Mouse (Mus musculus) common myeloid progenitor, adult 5-6 weeks (primary cell): ENCODE data around the gene Clcc1. TPM values are rescaled to one million over a fixed set of nuclear protein-coding genes. Genes with fewer than 3 reads are reported as not detected.
A peak's percentile ranks its signal among the peaks of the same experiment; 100 is the strongest.
"Not testable (repeated sequence)": the region's sequence is repeated elsewhere in the genome, so short reads cannot be mapped to it uniquely, and the experiment has no call there.

Source experiments
- ATAC-seq: replicated peaks from 2 replicates; pipeline ENCODE4 v1.8.0; 2016; ENCODE audit warnings: low read depth, mild to moderate bottlenecking, moderate TSS enrichment, inconsistent platforms; ENCODE audit not compliant: poor library complexity, severe bottlenecking
- total RNA-seq: library from RNA; stranded (forward); fragments of 200-1000, 187-1606 nt; gene quantifications from 2 replicates; pipeline ENCODE4 v1.2.3, GENCODE M21; 2017

Gene Clcc1
- 87.6 and 91.5 TPM in 2 replicates for total RNA-seq

DNA sequence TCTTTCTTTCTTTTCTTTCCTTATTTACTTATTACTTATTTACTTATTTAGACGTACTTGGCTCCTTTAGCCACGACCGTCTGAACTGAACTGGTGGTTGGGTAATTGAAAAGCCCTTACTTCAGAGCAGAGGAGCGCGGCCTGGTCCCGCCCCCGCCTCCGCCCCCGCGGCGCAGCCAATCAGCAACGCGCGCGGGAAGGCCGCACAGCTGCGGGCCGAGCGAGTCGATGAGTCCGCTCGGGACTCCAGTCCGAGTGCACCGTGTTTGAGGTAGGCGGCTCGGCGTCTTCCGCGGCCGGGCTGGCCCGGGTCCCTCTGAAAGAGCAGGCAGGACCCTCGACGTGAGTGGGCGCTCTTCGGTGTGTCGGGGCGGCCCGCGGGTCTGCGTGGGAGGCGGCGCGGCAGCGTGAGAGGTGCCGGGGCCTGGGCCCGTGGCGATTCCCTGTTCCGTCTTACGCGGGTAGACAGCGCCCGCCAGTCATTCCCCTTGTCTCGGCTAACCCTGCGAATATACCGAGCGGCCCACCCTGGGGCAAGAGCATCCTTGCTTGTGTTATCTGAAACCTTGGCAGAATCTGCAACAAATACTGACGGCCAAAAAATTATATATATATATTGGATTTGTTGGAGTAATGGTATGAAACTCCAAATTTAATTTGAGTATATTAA lies at the start of gene Clcc1:
TSS of gene Clcc1 (plus strand) at position 204 of the 670 bp plus-strand sequence.
- ATAC-seq: peak; percentile 92

DNA sequence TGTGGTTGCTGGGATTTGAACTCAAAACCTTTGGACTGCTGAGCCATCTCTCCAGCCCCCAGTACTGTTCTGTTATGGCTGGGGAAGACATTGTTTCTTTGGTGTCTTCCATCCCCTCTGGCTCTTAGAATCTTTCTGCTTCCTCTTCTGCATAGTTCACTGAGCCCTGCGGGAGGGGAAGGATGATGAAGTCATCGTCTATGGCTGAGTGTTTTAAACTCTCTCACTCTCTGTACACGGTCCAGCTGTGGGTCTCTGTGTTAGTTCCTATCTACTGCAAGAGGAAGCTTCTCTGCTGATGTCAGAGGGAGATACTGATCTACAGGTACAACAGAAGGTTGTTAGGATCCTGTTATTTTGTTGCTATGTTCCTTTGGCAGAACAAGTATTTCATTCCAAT lies 44.8 kb upstream of the Clcc1 start:
- ATAC-seq: 0 out of 2 replicates have a peak, but pooled peaks have one; percentile 36

DNA sequence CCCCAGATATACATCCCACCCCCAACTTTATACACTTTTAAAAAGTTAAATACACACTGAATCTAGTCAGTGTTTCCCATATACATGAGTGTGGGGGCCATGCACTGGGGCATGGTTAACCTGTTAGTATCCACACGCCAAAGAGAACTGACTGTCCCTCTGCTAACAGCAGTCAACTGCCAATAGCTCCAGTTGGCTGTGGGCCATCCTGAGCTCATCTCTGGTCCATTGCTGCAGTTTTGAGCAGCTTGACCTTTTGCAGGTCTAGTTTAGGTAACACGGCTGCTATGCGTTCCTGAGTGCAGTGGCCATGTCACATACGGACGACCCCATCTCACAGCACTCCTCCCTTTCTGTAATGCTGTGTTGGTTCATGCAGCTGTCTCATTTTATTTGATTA lies 19.0 kb upstream of the Clcc1 start:
- ATAC-seq: no peak

DNA sequence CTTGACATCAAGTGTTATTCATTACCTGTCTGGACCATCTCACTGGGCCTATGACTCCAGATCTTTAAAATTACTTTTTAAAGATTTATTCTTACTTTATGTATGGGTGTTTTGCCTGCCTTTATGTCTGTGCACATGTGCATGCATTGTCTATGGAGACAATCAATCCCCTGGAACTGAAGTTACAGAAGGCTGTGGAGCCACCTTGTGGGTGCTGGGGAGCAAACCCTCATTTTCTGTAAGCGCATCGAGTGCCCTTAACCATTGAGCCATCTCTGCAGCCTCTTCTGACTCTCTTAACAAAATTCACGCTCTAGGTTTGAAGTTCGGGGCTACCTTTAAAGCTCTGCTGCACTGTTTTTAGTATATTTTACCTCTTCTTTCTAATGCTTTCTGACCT lies 14.3 kb upstream of the Clcc1 start:
- peak; percentile 76 for ATAC-seq

DNA sequence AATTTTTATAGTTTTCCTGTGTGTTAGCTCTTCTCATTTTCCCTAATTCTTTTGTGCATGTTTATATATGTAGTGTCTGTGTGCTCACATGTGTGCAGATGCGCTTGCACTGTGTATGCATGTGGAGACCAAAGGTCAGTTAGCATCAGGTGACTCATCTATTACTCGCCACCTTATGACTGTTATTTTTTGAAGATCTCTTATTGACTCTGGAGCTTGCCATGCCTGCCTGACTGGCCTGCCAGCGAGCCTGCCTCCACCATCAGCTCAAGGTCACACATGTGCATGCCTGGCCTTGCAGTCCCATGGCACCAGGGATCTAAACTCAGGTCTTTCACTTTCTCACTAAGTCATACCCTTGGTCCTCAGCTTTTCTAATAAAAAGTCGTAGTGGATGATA lies 12.7 kb upstream of the Clcc1 start:
- ATAC-seq: no peak

DNA sequence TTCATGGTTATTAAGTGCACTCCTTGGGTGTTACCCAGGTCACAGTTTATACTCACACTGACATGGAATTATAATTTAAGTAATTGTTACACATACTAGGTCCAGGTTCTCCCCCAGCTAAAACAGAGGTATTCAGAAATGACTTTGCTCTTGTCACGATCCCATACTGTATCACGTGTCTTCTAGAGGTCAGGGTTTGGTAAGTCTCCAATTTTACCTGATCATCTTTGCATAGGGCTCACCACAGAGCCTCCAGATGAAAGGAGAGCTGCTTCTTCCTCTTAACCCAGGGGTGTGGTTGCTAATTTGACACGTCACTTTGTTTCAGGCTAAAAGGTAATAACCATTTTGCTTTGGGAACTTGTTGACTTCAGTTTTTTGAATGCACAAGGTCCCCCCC lies 8.9 kb upstream of the Clcc1 start:
- no peak for ATAC-seq

DNA sequence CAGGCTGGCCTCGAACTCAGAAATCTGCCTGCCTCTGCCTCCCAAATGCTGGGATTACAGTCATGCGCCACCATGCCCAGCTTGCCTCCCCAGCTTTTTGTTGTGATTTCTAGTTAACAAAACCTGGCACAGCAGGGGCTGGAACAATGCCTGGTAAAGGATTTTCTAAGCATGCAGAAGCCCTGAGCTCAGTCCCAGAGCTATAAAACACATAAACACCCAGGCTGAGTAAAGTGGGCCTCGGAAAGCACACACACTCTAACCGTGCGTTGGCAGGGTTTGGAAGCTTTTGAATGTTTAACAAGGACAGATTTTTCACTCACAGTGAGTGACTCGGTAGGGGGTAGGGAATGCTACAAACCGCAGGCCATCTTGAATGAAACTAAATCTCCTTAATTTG lies 7.7 kb upstream of the Clcc1 start:
- no peak for ATAC-seq

DNA sequence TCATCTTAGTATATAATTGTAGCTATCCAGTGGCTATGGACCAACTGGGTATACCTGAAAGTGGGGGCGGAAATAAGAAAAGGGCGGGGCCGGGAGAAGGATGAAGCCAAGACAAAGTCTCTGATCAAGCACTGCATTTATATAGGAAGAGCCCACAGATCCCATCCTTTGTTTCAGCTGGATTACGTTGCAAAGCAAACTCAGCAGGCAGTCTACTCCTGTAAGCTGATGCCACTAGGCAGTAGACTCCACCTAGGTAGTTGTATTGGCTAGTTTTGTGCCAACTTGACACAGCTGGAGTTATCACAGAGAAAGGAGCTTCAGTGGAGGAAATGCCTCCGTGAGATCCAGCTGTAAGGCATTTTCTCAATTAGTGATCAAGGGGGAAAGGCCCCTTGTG lies 6.0 kb upstream of the Clcc1 start:
- ATAC-seq: not testable (repeated sequence)

DNA sequence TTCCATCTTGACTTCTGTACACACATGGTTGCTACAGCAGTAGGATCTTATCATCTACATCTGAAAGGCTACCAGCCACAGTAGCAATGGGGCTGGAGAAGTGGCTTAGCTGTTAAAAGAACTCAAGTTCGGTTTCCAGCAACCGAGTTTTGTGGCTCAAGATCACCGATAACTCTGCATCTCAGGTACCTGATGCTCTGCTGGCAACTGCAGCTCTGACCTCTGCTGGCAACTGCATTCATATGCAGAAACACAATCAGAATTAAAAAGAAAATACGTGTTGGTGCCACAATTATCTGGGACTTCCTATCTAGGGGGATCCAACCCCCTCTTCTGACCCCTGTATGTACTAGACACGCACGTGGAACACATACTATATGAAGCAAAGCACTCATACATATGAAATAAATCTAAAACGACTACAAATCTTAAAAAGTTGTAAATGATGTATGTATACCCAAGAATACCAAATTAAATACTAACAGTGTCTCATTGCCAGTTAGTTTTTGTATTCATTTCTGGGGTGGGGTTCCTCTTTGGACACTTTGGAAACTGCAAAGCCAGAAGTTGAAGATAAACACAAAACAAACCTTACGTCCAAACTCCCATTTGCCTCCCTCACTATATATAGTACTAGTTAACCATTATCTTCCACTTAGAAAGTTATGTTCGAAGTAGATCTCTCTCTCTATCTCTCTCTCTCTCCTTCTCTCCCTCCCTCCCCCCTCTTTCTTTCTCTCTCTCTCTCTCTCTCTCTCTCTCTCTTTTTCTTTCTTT lies 659 bp upstream of the Clcc1 start:
- ATAC-seq: peak; percentile 31; the same call in 1 of the 2 replicates

DNA sequence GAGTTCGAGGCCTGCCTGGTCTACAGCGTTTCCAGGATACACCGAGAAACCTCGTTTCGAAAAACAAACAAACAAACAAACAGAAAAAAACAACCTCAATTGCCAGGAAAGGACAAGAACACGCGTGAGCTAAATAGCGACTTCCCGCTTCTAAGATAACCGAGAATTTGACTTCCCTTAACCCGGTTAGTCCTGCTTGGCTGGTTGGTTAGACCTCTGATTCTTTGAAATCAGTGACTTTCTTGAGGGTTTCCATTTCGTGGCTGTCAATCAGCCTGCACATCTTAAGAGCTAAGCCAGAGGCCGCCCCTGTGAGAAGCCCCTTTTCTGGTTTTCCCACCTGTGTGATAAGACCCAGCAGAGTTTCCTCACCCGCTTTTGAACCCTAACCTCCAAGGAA lies 853 bp downstream of the Clcc1 start:
- 0 out of 2 replicates have a peak, but pooled peaks have one; percentile 12 for ATAC-seq

DNA sequence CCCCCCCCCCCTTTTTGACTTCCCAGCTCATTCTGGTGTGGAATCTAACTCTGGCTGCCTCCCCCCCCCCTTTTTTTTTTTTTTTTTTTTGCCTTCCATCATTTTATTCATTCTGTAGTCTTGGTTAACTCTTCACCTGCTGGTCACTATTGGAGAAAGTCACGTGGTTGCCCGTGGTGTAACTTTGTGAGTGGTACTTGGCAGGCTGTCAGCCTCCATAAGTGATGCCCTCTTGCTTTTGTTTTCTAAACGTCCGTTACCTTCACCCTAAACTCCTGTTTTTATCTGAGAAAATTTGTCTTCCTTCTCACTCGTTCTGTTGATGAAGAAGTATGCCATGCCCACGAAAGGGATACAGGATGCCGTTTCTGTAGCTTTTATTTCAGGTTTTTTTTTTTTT lies 1.8 kb downstream of the Clcc1 start:
- ATAC-seq: no peak

DNA sequence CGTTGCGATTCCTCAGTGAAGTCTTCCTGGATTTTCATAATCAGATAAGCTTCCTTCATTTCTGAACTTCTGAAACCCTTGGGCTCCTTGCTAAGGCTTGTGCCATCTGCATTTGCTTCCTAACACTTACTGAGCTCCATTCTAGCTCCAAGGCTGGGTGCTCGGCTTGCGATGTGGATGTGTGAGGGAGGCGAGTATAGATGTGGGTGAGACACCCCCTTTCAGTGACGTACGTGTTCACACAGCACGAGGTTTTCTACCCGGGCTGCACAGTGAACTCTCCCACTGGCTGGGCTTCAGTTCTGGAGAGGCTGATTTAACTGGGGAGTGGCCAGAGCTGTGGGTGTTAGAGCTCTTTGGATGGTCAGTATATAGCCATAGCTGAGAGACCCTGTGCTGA lies 4.9 kb downstream of the Clcc1 start:
- no peak for ATAC-seq

DNA sequence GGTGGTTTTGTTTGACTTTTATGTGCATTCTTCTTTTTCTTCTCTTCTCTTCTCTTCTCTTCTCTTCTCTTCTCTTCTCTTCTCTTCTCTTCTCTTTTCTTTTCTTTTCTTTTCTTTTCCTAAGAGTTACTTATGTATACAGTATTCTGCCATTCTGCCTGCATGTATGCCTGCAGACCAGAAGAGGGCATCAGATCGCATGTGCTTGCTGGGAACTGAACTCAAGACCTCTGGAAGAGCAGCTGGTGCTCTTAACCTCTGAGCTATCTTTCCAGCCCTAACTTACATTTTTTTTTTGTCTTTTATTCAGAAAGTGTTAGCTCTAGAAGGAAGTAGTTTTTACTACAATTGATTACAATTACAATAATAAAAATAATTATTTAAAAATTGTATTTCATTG lies 7.2 kb downstream of the Clcc1 start:
- ATAC-seq: no peak

DNA sequence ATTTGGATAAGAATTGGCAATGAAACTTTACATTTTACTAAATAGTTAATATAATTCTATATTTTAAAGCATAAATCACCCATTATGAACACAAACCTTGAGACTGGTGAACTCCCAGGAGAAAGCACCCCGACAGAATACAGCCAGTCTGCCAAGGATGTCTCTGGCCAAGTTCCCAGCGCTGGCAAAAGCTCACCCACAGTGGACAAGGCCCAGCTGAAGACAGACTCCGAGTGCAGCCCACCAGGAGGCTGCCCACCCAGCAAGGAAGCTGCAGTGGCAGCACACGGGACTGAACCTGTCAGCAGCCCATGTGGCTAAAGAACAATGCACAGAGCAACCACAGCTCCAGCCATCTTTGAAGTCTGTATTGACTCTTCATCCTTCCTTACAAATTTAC lies 22.9 kb downstream of the Clcc1 start:
- ATAC-seq: no peak

DNA sequence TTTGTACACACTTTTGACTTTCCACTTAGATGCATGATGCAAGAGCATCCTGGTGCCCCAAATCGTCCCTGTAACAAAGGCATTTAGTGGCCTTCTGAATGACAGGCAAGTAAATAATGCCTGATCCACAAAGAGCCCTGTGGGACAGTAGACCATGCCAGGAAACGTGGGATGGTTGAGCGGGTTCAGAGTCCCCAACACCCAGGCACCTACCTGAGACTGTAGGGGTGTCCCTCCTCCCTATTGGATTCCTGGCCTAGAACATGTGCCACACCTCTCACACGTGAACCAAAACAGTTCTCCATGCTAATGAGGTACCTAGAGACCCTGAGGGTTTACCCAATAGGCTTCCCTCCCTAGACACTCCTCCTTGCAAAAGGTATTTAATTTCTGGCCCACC lies 27.3 kb downstream of the Clcc1 start:
- no peak for ATAC-seq

DNA sequence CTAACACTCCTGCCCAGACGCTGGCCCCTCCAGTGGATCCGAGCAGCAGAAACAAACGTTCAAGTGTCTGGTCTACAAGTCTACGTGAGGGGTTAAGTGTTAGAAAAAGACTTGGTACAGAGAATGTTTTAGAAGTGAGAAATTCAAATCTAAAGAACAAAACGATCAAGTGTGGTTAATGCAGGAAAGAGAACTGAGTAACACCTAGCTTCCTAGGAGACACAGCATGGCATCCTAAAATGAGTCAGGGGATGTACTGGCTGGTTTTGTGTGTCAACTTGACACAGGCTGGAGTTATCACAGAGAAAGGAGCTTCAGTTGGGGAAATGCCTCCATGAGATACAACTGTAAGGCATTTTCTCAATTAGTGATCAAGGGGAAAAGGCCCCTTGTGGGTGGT lies 29.9 kb downstream of the Clcc1 start:
- ATAC-seq: not testable (repeated sequence)

DNA sequence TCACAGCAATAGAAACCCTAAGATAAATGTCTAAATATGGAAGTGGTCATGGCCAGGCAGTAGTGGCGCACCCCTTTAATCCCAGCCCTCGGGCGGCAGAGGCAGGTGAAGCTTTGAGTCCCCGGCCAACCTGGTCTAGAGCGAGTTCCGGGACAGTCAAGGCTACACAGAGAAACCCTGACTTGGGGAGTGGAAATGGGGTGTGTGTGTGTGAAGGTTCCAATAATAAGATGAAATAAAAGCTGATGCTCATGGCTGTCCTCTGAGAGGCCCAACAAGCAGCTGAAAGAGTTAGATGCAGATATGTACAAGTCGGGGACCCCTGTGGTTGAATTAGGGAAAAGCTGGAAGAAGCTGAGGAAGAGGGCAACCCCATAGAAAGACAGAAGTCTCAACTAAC lies 32.0 kb downstream of the Clcc1 start:
- ATAC-seq: no peak

DNA sequence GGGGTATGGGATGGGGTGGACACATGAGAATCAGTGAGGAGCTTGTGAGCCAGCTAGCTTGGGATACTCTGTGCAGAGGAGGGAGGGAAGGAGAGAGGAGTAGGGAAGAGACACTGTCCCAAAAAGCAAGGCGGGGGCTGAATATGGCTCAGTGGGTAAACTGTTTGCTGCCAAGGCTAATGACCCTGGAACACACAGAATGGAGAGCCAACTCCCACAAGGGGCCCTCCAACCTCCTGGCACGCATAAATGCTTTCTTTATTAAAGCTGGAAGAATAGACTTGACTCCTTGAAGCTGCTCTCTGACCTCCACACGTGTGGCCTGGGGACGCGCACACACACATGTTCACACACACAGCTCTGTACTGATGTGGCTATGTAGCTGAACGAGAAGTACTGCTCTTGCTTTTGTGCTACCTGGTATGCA lies 35.3 kb downstream of the Clcc1 start:
- no peak for ATAC-seq

DNA sequence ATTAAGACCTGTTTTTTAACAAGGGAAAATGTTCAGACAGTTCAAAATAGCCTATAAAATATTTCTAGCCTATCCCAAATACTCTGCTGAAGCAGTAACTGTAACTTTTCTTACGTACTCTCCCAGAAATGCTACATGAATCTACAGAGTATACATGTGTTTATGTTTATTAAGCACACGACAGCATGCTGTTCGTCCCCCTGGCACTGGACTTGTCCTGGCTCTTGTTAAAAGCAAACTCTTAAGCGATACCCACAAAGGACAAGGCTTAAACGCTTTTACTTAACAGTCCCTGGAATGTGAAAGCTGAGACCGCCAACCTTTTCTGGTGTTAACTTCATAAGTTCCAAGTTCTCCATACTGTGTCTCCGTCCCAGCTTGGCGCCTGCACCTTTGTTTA lies 35.7 kb downstream of the Clcc1 start:
- ATAC-seq: no peak

DNA sequence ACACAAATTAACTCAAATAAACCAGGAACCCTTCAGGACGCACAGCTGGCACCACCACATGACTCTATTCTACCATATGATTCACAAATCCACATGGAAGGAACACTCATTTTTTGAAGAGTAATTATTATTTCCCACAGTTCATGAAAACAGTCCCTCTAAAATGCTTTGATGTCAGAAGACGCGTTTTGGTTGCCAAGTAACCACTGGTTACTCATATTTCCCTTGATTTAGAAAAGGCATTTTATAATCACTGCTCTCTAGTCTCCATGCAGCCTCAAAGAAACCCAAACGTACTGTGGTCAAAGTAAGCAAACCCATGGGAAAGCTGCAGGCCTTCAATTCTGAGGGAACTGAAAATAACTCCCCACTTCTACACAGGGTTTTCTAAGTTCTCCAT lies 36.3 kb downstream of the Clcc1 start:
- ATAC-seq: 0 out of 2 replicates have a peak, but pooled peaks have one; percentile 18

DNA sequence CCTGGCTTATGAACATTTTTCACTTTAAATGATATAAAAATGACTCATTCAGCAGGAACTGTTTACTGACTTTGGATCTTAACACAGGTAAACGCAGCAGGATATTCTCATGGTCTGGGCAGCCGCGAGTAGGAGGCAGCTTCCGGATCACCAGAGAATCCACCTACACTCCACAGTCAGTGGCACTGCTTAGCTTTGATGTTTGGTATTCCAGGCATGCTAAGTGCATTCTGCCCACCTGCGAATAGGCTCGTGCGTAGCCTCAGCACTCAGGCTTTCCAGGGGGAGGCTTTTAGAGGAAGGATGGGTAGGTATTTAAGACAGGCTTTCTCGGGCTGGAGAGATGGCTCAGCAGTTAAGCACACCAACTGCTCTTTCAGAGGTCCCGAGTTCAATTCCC lies 40.6 kb downstream of the Clcc1 start:
- no peak for ATAC-seq

DNA sequence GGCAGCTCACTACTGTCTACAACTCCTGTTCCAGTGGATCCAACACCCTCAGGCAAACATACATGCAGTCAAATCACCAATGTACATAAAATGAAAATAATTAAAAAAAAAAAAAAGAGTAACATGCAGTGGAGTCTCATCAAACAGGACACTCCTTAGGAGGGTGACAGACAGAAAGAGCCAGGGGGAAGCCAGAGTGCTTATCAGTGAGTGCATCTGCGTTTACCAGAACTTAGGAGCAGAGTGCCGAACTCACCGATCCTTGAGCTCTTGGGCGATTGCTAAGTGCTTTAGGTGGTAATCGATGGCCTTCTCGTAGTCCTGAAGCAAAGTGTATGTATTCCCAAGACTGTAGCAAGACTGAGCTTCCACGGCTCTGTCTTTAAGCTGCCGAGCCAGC lies 44.9 kb downstream of the Clcc1 start:
- no peak for ATAC-seq
